Mouse (Mus musculus) intestine, embryonic 16.5 days (tissue): Measurements from ENCODE around the gene Slc44a3. TPM values are rescaled to one million over a fixed set of nuclear protein-coding genes. Genes with fewer than 3 reads are reported as not detected.

Source experiments
- ATAC-seq: fragments of 200-750 bp; cut with Nextera tagmentation; 2 replicates; pipeline ENCODE4 v1.8.0; 2017; ENCODE audit warnings: moderate TSS enrichment, moderate library complexity
- H3K27ac ChIP-seq: fragments of 300-500 bp; sonication (generic); 2 replicates; pipeline ENCODE4 v1.5.1; 2014; ENCODE audit warnings: mild to moderate bottlenecking, low read length
- H3K27me3 ChIP-seq: fragments of 300-500 bp; sonication (generic); replicated peaks from 2 replicates; pipeline ENCODE4 v1.6.1; 2014; ENCODE audit warnings: low read length, control low read depth, mixed read lengths; ENCODE audit not compliant: control insufficient read depth, insufficient read depth
- H3K36me3 ChIP-seq: fragments of 300-500 bp; sonication (generic); 2 replicates; pipeline ENCODE4 v1.6.1; 2014; ENCODE audit warnings: low read length, control low read depth; ENCODE audit not compliant: control insufficient read depth, insufficient read depth
- H3K4me1 ChIP-seq: fragments of 300-500 bp; sonication (generic); 2 replicates; pipeline ENCODE4 v1.6.1; 2014; ENCODE audit warnings: low read length, control low read depth, mixed read lengths; ENCODE audit not compliant: control insufficient read depth, insufficient read depth
- H3K4me2 ChIP-seq: fragments of 300-500 bp; sonication (generic); 2 replicates; pipeline ENCODE4 v1.6.1; 2014; ENCODE audit warnings: low read depth, low read length, control low read depth
- H3K4me3 ChIP-seq: fragments of 300-500 bp; sonication (generic); 2 replicates; pipeline ENCODE4 v1.5.1; 2014; ENCODE audit warnings: mild to moderate bottlenecking, low read length
- H3K9ac ChIP-seq: fragments of 300-500 bp; sonication (generic); 2 replicates; pipeline ENCODE4 v1.6.1; 2014; ENCODE audit warnings: low read depth, low read length
- H3K9me3 ChIP-seq: fragments of 300-500 bp; sonication (generic); 2 replicates; pipeline ENCODE4 v1.6.1; 2016; ENCODE audit warnings: low read length, control low read depth; ENCODE audit not compliant: control insufficient read depth
- WGBS: fragments of 180-500 bp; shearing (Covaris S2); extraction: QIAGEN DNeasy Blood & Tissue Kit; methylation state at CpG from one replicate; pipeline ENCODE4 v1.1.7; 2014; 5-methylcytosine and 5-hydroxymethylcytosine counted together
- polyA plus RNA-seq: library from polyadenylated mRNA; unstranded; fragments of >200 nt; fragmentation: Nextera tagmentation; extraction: Ambion mirVana; gene quantifications from 2 replicates; pipeline ENCODE4 v1.2.1, GENCODE M21; 2015

The Slc44a3 gene
- polyA plus RNA-seq, 1 experiment from 2014 or later: 54.9 TPM

DNA sequence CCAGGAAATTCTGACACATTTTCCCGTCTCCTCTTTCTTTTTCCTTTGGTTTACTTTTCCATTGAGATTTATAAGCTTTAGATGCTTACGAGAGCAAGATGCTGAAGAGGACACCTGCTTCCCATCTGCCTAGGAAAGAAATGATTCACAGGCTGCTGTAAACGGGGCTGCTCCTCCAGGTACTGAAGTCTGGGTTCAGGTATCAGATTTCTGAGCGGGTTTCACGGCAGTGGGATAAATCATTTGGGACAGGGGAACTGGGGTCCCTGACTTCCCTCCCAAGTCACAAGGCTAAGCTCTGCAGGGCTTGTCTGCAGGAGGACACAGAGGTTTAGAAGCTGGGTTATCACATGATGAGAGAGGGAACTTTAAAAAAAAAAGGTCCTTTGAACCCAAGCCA, 40.2 kb downstream of the Slc44a3 start:
- Histone ChIP-seq H3K27ac (no peak overlapping the region), H3K4me2 (no peak overlapping the region), H3K9me3 (no peaks in the 10 kb centered on the region), H3K4me1 (peaks cover 4% of the 10 kb centered on the region; the same call in 1 of the 2 replicates), H3K4me3 (no peak overlapping the region), H3K36me3 (no peaks in the 10 kb centered on the region), H3K9ac (no peak overlapping the region), H3K27me3 (no peaks in the 10 kb centered on the region)
- no peak for ATAC-seq
- 39% methylated on average over 5 of the region's 5 CpGs for WGBS

DNA sequence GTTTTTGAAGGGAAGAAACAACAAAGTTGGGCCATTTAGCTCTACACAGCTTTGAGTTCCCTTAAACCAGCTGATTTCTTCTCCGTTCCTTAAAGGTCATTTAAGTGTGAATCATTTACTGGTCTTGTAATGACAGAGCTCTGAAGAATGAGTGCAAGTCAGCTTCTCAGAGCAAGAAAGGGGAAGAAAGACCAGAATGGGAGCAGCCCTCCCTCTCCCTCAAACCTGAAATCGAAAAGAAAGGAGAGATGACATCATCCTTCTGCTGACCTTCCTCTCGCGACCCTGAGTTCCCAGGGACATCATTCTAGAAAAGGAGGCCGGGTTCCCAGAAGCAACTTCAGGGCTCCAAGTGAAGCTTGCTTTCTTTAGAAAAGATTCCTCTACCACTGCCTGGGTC, 41.3 kb downstream of the Slc44a3 start:
- Histone ChIP-seq H3K9ac (no peak overlapping the region), H3K27me3 (no peaks in the 10 kb centered on the region), H3K36me3 (no peaks in the 10 kb centered on the region), H3K9me3 (no peaks in the 10 kb centered on the region), H3K27ac (no peak overlapping the region), H3K4me2 (no peak overlapping the region), H3K4me3 (no peak overlapping the region), H3K4me1 (peaks cover 4% of the 10 kb centered on the region; the same call in 1 of the 2 replicates)
- no peak for ATAC-seq
- 47% methylated on average over 5 of the region's 5 CpGs for WGBS

DNA sequence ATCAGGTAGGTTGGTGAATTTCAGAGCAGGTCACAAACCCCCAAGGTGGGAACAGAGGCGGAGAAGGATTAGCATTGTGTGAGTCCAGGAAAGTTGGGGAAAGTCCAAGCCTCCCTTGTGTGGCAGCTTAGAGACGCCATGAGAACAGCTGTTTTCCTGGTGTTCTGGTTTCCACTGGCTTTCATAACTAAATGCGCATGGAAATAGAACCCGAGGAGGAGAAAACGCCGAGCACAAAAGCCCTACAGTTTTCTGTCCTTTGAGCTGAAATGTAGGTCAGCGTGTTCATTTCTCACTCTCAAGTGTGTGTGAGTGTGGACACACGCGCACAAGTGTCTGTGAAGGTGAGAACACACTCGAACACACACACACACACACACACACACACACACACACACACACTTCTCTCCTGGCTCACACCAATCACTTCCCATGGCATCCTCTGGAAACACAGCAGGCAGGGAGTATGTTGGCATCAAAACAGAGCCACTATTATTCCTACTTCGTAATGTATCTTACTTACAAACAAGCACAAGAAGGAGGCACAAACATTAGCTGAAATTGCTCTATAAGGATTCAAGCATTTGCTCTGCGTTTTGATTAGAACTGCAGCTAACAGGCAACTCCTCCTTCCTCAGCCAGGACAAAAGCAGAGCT, 42.6 kb downstream of the Slc44a3 start:
- Histone ChIP-seq H3K9ac (no peak overlapping the region), H3K27ac (no peak overlapping the region)

DNA sequence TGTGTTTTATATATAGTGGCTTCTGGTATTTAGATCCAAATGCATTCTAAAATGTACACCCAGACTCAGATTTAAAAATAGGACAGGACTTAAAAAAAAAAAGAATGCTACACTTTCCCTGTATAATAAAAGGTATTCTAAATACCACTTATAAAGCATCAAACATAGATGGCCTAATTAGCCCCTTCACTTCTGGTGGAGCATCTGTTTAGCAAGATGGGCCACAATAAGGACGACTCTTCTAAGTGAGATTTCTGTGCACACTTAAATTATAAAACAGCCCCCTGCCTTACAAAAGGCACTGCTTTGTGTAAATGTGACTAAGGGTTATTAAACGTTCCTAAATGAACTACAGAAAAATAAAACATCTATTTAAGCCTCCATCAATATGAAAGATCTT, 47.0 kb downstream of the Slc44a3 start:
- H3K9me3 ChIP-seq: no peaks in the 10 kb centered on the region
- H3K36me3 ChIP-seq: no peaks in the 10 kb centered on the region
- peaks cover 4% of the 10 kb centered on the region; the same call in 1 of the 2 replicates for H3K4me1 ChIP-seq
- no peak overlapping the region for H3K9ac ChIP-seq
- 78% methylated on average over 2 of the region's 2 CpGs for WGBS
- no peak overlapping the region for H3K4me3 ChIP-seq
- H3K27ac ChIP-seq: no peak overlapping the region
- H3K27me3 ChIP-seq: no peaks in the 10 kb centered on the region
- ATAC-seq: no peak
- H3K4me2 ChIP-seq: no peak overlapping the region

More for the DNA sequence above, 42.6 kb downstream of the Slc44a3 start:
- H3K4me1 ChIP-seq: peaks cover 4% of the 10 kb centered on the region; the same call in 1 of the 2 replicates
- H3K4me2 ChIP-seq: no peak overlapping the region
- H3K9me3 ChIP-seq: no peaks in the 10 kb centered on the region
- H3K36me3 ChIP-seq: no peaks in the 10 kb centered on the region
- WGBS: 70% methylated on average over 12 of the region's 12 CpGs
- ATAC-seq: no peak
- H3K4me3 ChIP-seq: no peak overlapping the region
- no peaks in the 10 kb centered on the region for H3K27me3 ChIP-seq

DNA sequence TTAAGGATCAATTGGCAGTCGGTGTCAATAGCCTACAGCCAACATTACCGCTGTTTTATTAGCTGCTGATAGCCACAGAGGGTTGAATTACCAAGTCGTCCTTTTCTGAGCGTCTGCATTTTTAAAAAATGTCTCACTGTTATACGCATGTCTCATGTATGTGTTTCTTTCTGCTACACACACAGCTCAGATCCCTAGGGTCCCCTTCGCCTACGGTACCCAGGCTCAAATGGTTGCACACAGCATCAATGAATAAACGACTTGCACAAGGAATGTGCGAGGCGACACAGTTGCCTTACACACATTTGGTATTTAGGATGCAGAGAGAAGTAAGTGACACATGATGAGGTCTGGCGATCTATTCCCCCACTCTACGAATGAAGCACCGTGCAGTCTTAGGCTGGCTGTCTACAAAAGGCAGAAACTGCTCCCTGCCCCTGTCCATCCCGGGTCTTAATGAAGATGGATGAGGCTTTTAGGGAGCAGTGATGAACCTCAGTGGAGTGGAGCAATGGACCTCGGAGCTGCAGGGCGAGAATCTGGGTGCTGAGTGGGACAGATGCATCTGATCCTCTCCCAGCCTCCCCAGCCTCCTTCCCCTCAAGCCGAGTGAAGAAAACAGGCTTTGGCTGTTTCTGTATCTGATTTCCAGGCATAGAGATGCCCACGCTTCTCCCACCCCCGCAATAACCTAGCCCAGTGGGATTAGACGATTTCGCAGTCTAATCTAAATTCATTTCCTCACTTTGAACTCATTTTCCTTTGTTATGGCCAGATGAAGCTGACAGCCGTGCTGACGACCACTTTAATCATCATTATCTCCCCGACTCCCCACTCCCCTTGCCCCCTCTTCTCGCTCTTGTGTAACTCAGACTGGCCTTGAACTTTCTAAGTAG, 48.7 kb downstream of the Slc44a3 start:
- Histone ChIP-seq H3K4me3 (no peak overlapping the region), H3K9ac (no peak overlapping the region), H3K36me3 (no peaks in the 10 kb centered on the region), H3K9me3 (no peaks in the 10 kb centered on the region), H3K4me1 (no peaks in the 10 kb centered on the region), H3K4me2 (no peak overlapping the region), H3K27ac (no peak overlapping the region), H3K27me3 (no peaks in the 10 kb centered on the region)
- 52% methylated on average over 25 of the region's 25 CpGs for WGBS
- no peak for ATAC-seq

DNA sequence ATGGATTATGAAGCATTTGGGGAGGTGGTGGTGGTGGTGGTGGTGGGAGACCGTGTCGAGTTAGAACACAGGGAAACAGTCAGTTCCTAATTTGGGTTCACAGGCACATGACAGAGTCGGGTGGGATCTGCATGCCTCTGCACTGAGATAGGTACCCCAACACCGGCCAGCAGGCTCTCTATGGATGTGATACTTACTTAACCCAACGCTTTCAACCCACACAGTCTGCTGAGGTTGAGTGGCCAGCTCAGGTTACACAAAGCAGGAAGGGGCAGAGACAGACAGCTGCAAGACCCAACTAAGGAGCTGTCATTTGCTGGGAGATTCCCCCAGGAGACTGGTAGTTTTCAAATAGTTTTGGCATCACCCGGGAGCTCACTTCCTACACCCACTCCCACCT, 50.6 kb downstream of the Slc44a3 start:
- ATAC-seq: no peak
- 53% methylated on average over 6 of the region's 6 CpGs for WGBS

DNA sequence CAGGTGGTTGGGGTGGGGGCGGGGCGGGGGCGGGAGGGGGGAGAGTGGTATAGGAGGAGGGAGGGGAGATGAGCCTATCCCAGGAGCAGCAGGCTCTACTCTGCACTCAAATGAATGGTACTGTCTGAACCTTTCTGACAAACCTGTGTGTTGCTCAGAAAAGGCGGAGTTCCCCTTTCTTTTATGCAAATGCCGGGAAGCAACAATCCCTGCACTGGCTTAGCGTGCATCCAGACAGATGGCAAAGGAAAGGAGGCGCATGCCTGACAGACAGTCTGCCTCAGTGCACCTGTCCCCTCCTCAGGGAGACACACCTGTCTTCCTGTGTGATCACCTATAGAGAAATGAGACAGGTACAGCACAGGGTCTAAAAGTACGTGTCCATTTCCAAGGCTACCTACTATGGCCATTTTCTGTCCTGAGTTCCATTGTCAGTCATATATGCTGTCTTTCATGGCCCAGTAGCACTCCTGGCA, 51.2 kb downstream of the Slc44a3 start:
- 66% methylated on average over 7 of the region's 8 CpGs for WGBS
- Histone ChIP-seq H3K27me3 (no peaks in the 10 kb centered on the region), H3K9ac (no peak overlapping the region), H3K36me3 (no peaks in the 10 kb centered on the region), H3K4me1 (no peaks in the 10 kb centered on the region), H3K27ac (no peak overlapping the region), H3K4me2 (no peak overlapping the region), H3K9me3 (no peaks in the 10 kb centered on the region), H3K4me3 (no peak overlapping the region)
- ATAC-seq: no peak

More for the DNA sequence above, 50.6 kb downstream of the Slc44a3 start:
- no peak overlapping the region for H3K4me3 ChIP-seq
- H3K4me1 ChIP-seq: no peaks in the 10 kb centered on the region
- H3K27ac ChIP-seq: no peak overlapping the region
- H3K9ac ChIP-seq: no peak overlapping the region
- H3K9me3 ChIP-seq: no peaks in the 10 kb centered on the region
- no peaks in the 10 kb centered on the region for H3K36me3 ChIP-seq
- H3K4me2 ChIP-seq: no peak overlapping the region
- H3K27me3 ChIP-seq: no peaks in the 10 kb centered on the region

DNA sequence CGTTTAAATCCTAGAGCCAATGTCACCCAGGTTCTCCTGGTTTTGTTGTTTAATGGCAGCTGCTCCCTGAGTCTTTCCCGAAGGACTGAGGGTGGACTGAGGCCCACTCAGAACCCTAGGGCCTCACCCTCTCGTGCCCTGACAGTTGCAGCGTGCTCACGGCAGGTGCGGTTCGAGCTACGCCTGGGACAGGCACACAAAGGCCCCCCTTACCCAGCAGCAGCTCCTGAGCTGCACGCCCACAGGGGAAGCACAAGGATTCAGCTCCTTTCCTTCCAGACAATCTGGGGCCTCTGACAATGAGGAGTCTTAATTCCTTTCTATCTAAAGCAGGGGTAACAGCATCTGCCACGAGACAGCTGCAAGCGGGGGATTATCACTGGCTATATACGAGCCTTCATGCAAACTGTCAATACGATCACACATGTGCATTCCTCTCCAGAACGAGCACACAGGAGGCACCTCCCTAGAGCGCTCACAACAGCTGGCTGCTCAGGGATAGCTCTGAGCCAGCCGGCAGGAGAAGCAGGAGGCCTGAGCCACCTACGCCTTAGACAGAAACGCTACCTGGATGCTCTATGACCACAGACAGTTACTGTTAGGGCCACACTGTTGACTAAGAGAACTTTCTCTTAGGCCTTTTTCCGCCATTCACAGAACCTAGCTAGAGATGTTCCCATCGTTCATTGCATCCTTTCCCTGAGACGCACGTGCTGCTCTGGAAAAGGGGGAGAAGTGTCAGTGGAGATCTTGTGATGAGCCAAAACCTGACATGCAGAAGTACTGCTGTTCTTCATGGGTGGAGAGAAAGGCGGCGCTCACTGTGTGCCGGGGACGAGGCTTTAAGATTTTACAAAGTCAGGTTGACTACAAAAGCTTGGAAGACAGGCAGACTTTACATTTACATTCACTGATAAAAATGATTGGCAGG, 51.9 kb downstream of the Slc44a3 start:
- no peak overlapping the region for H3K4me2 ChIP-seq
- H3K9me3 ChIP-seq: no peaks in the 10 kb centered on the region
- ATAC-seq: no peak
- H3K4me1 ChIP-seq: no peaks in the 10 kb centered on the region
- no peak overlapping the region for H3K27ac ChIP-seq
- no peak overlapping the region for H3K4me3 ChIP-seq
- no peaks in the 10 kb centered on the region for H3K27me3 ChIP-seq
- WGBS: 63% methylated on average over 26 of the region's 26 CpGs
- H3K9ac ChIP-seq: no peak overlapping the region
- no peaks in the 10 kb centered on the region for H3K36me3 ChIP-seq

DNA sequence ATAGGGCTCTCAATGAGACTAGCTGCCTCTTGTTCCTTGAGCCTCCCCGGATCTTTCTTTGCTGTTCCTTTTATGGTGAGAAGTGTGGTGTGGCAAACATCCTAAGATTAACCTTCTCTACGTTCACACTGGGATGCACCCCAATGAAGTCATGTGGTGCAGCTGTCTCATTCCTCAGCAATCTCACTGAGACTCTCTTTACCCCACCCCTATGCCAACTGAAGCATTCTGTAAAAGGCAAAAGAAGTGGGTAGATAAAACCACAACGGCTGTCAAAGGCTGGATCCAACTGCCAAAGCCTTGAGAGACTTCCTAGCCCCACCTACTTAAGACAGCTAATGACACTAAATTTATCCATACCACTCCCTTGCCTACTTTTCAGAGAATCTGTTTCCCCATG, 57.5 kb downstream of the Slc44a3 start:
- WGBS: 67% methylated on average over 3 of the region's 3 CpGs

More for the DNA sequence above, 57.5 kb downstream of the Slc44a3 start:
- no peak for ATAC-seq
- no peaks in the 10 kb centered on the region for H3K9me3 ChIP-seq
- H3K4me3 ChIP-seq: no peak overlapping the region
- no peak overlapping the region for H3K27ac ChIP-seq
- H3K4me1 ChIP-seq: 0 out of 2 replicates have a peak, but pooled peaks cover 2% of the 10 kb centered on the region
- no peak overlapping the region for H3K4me2 ChIP-seq
- no peaks in the 10 kb centered on the region for H3K27me3 ChIP-seq
- no peaks in the 10 kb centered on the region for H3K36me3 ChIP-seq
- H3K9ac ChIP-seq: no peak overlapping the region
